Mouse (Mus musculus): ENCODE measurements around the gene Qrfpr. TPM values are rescaled to one million over a fixed set of nuclear protein-coding genes. Genes with fewer than 3 reads are reported as not detected.

Gene Qrfpr
- polyA plus RNA-seq (2017; shearing (Covaris generic)) = not detected

GRCm38 (mm10) chr3:36221743-36222682 is at the start of gene Qrfpr:
TSS of gene Qrfpr (minus strand) at chr3:36222313.

DNA sequence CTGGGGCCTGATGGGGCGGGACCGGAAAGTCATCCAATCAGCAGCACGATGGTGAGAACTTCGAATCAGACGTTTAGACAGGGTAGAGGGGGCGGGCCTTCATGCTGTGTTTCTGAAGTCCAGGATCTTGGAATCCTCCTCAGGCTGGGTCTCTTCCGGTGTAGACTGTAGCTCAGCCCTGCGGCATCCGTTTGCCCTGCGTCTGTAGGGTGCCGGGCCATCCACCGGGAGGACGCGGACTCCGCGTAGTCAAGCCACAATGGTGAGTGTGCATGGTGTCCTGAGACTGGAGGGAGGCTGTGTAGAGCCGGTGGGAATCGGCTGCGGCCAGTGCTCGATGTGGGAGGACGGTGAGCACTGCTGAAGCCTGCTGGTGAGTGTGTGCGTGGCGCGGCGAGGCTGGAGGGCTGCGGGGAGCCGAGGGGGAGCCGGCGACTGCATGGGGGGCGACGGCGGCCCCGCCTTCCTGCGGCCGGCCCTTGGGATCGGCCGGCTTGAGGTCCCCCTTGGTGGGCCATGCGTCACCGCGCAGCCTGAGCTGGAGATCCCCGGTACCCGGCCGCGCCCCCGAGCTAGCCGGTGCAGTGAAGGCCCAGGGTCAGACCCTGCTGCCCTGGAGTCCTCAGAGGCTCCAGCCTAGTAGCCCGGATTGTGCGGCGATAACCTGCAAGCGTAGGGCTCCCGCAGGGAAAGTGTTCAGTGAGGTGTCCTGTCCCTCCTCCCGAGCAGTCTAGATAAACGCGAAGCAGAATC is 71.0 kb downstream of the Qrfpr start, which contains the start of gene D3Ertd254e:
D3Ertd254e (plus strand) TSS at position 84 of the 753 bp plus-strand sequence.

Other genes starting within 250 kb of the Qrfpr start
- gene Mccc1, start 221.6 kb downstream of the Qrfpr start, polyA plus RNA-seq (2017; shearing (Covaris generic)) = 27.5 TPM
- gene Ccdc144b, start 168.8 kb downstream of the Qrfpr start, polyA plus RNA-seq (2017; shearing (Covaris generic)) = not detected
- gene Acad9, start 156.3 kb downstream of the Qrfpr start, polyA plus RNA-seq (2017; shearing (Covaris generic)) = 75.8 TPM
- gene D3Ertd254e, start 71.3 kb downstream of the Qrfpr start, polyA plus RNA-seq (2017; shearing (Covaris generic)) = 3.6 TPM